Mouse (Mus musculus): ENCODE measurements around the gene Gxylt1. TPM values are rescaled to one million over a fixed set of nuclear protein-coding genes. Genes with fewer than 3 reads are reported as not detected.

Gxylt1 gene
- polyA plus RNA-seq, 1 experiment from 2014 or later = 21.7 TPM

Other genes starting within 250 kb of the Gxylt1 start
- 106 and 116 TPM in 2 replicates for gene Yaf2, start 61.8 kb upstream of the Gxylt1 start, polyA plus RNA-seq (2014; fragmentation: Nextera tagmentation; extraction: Ambion mirVana)
- 154 and 167 TPM in 2 replicates for gene Zcrb1, start 123.2 kb upstream of the Gxylt1 start, polyA plus RNA-seq (2014; fragmentation: Nextera tagmentation; extraction: Ambion mirVana)
- gene Pphln1, start 123.2 kb upstream of the Gxylt1 start, polyA plus RNA-seq (2014; fragmentation: Nextera tagmentation; extraction: Ambion mirVana) = 71.5 and 79.9 TPM in 2 replicates